Mouse (Mus musculus): ENCODE data around the gene Pole4. TPM values are rescaled to one million over a fixed set of nuclear protein-coding genes. Genes with fewer than 3 reads are reported as not detected.
"Not testable (repeated sequence)": the region's sequence is repeated elsewhere in the genome, so short reads cannot be mapped to it uniquely, and the experiment has no call there.

Gene Pole4
- total RNA-seq, 2 experiments from 2014 or later: 69.8 to 70.3 TPM

DNA sequence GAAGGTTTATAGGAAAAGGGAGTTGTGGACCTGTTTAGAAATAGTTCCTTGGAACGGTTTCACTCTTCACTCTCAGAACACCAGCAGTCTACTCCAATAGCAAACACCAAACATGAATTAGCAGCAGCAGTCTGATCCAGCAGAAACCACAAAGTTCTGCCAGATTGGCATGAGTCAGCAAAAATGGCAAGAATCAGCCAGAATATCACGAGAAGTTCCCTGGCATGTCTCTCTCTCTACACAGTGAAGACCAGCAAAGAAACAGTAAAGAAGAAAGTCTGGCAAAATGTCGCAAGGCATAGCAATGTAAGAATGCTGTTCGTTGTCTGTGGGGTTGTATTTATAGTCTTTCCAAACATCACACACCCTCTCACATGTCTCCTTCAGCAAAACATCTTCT lies 11.0 kb upstream of the Pole4 start:
- no peak for DNase-seq
- intact Hi-C loops (cut with DNase I): no loop called here

GRCm38 (mm10) chr6:82715653-82716052 lies 10.5 kb upstream of the Pole4 start:
- intact Hi-C loops (cut with DNase I): no loop called here
- no peak for DNase-seq

DNA sequence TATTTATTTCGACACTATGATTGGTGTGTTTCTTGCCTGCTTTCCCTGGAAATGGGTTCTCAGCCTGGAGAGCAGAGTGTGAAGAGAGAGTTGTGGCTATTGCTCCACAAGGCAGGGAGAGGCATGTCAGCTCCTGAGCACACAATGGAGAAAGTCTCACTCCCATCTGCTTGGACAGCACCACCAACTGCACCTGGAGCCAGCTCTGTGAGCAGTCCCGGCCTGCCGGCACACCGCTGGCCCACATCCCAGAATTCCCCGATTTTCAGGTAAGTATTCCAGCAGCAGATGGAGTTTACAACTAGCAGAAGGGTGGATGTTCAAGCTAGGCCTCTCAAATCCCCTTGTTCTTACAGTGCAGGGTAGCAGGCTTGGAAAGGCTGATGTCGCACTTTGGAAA lies 10.1 kb upstream of the Pole4 start:
- intact Hi-C loops (cut with DNase I): no loop called here
- peak; percentile 29 for DNase-seq

- no peak for DNase-seq
- intact Hi-C loops (cut with DNase I): no loop called here
Observed at GRCm38 (mm10) chr6:82714841-82715240, 9.7 kb upstream of the Pole4 start.

DNA sequence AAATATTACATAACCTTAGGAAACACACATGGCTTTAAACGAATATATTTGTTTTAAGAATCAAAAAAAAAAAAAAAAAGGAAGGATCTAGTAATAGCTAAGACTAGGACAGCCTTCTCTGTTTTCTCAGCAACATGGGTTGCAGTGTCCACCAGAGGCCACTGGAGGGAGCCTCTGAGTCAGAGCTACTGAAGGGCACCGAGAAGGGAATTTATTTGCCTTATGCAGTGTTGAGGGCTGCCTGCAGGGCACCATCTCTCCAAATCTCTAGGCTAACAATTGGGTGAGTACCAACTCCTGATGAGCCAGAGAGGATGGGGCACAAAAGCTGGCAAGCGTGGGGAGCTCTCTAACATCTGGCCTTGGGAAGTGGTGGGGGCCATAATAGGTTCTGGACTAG lies 9.1 kb upstream of the Pole4 start:
- peak; percentile 84 for DNase-seq
- intact Hi-C loops (cut with DNase I): no loop called here

DNA sequence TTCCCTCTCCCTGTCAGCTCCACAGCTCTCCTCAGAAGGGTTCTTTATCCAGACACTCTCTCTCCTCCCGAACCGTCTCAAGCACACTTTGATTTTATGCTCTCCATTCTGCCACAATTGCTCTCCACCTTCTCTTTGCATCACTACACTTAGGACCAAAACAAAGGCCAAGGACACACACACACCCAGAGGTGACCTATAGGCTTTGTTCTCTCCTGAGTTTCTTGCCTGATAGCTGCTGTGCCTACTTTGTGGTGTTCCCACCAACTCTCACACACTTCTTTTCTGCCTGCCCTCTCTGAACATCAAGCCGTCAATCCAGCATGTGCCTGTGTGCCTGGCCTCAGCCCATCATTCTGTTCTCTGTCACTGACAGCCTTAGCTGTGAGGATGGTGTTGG lies 2.6 kb upstream of the Pole4 start:
- DNase-seq: no peak
- intact Hi-C loops (cut with DNase I): loop anchor here (10.0 kb wide), 1 partner anchor 583 kb away; no protein-coding TSS in a partner anchor

GRCm38 (mm10) chr6:82707241-82707640 lies 2.1 kb upstream of the Pole4 start:
- intact Hi-C loops (cut with DNase I): loop anchor here (10.0 kb wide), 1 partner anchor 582 kb away; no protein-coding TSS in a partner anchor
- peak; percentile 26 for DNase-seq

DNA sequence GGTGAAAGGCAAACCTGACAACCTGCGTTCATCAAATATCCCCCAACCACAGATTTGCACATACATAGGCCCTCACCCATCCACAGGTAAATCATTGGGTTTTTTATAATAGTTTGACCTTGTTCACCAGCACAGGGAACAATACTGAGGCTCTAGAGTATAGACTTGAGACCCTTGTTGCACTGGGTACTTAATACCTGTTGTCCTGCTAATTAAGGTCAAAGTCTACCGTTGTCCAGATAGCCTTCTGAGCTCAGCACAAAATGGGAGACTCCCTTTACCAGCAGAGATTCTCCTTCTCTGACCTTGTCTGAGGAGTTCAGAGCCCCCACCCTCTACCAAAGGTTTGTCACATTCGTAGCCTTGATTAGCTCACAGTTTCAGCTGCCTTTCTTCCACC lies 1.5 kb downstream of the Pole4 start:
- no peak for DNase-seq
- intact Hi-C loops (cut with DNase I): loop anchor here (10.0 kb wide), 1 partner anchor 579 kb away; no protein-coding TSS in a partner anchor

DNA sequence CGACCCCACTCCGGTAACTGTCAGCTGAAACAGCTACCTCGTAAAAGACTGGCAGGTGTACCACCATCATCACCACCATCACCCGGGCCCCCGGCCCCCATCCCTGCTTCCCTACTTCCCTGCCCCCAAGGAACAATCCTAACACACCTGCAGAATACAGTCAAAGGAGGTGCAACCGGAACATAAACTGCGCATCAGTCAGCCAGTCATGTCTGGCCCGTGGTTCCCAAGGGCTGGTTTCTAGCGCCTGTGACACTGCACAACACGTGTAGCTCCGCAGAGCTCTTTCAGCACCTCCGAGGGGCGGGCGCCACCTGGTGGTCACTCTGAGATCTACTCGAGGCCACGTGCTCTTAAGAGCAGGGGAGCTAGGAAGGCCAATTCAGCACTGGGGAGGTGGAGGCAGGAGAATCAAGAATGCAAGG lies 2.6 kb downstream of the Pole4 start:
- intact Hi-C loops (cut with DNase I): loop anchor here (10.0 kb wide), 1 partner anchor 578 kb away; no protein-coding TSS in a partner anchor
- peak; percentile 94 for DNase-seq

DNA sequence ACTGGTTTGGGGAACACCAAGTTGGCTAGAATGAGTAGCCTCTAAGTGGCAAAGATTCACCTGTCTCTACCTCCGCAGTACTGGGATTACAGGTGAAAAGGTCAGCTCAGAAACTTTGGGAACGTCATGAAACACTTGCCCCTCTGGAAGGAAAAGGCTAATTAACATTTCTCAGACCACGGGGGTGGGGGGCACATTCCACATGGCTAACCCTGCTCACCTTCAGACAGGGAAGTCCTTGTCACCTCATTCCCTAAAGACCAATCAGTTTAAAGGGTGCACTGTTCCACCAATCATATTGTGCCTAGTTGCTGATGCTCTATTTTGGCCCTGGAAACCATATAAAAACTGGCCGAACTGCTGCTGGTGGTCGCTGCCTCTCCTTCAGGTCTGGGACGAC lies 3.9 kb downstream of the Pole4 start:
- intact Hi-C loops (cut with DNase I): loop anchor here (10.0 kb wide), 1 partner anchor 576 kb away; no protein-coding TSS in a partner anchor
- no peak for DNase-seq

GRCm38 (mm10) chr6:82699831-82700230 lies 5.3 kb downstream of the Pole4 start:
- intact Hi-C loops (cut with DNase I): loop anchor here (10.0 kb wide), 2 partner anchors 575 to 725 kb away; no protein-coding TSS in a partner anchor
- DNase-seq: no peak

GRCm38 (mm10) chr6:82696736-82697135 lies 8.4 kb downstream of the Pole4 start:
- no peak for DNase-seq
- intact Hi-C loops (cut with DNase I): loop anchor here (10.0 kb wide), 1 partner anchor 722 kb away; no protein-coding TSS in a partner anchor

- intact Hi-C loops (cut with DNase I): loop anchor here (10.0 kb wide), 1 partner anchor 720 kb away; no protein-coding TSS in a partner anchor
- no peak for DNase-seq
Observed at GRCm38 (mm10) chr6:82694668-82695067, 10.5 kb downstream of the Pole4 start.

- intact Hi-C loops (cut with DNase I): no loop called here
Observed at GRCm38 (mm10) chr6:82689474-82689873, 15.7 kb downstream of the Pole4 start.

GRCm38 (mm10) chr6:82688586-82688985 lies 16.6 kb downstream of the Pole4 start:
- DNase-seq; intact Hi-C loops (cut with DNase I): not testable (repeated sequence)

More at GRCm38 (mm10) chr6:82689474-82689873, 15.7 kb downstream of the Pole4 start:
- DNase-seq: no peak

GRCm38 (mm10) chr6:82684136-82684535 lies 21.0 kb downstream of the Pole4 start:
- intact Hi-C loops (cut with DNase I): no loop called here

DNA sequence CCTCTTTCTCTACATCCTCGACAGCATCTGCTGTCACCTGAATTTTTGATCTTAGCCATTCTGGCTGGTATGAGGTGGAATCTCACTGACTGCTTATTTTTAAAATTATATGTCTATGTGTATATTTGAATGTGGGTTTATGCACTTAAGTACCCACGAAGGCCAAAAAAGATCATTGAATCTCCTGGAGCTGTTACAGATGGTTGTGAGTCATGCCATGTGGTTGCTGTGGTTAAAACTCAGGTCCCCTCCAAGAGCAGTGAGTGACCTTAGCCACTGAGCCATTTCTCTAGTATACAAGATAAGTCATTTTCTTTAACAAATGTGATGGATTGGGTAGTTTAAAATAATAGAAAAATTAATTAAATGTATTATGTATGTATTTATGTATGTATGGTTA lies 25.9 kb downstream of the Pole4 start:
- DNase-seq; intact Hi-C loops (cut with DNase I): not testable (repeated sequence)

More at GRCm38 (mm10) chr6:82684136-82684535, 21.0 kb downstream of the Pole4 start:
- DNase-seq: no peak

DNA sequence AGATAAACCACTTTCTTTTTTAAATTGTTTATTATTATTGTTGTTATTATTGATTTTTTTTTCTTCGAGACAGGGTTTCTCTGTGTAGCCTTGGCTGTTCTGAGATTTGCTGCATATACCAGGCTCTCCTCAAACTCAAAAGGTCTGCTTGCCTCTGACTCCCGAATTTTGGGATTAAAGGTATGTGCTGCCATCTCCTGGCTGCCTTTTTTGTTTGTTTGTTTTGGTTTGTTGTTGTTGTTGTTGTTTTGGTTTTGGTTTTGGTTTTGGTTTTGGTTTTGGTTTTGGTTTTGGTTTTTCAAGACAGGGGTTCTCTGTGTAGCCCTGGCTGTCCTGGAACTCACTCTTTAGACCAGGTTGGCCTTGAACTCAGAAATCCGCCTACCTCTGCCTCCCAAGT lies 27.5 kb downstream of the Pole4 start:
- DNase-seq; intact Hi-C loops (cut with DNase I): not testable (repeated sequence)

DNA sequence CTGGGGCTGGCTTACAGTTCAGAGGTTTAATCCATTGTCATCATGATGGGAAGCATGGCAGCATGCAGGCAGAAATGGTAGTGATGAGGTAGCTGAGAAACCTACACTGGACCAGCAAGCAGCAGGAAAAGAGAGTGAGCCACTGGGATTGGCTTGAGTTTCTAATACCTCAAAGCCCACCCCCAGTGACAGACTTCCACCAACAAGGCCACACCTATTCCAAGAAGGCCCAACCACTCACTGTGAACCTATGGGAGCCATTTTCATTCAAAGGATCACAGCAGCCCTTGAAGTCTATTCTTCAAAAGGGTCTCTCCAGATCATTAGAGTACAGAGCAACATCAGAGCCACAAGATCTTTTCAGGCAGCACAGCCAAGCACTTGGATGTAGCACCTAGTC lies 38.7 kb downstream of the Pole4 start:
- no peak for DNase-seq
- intact Hi-C loops (cut with DNase I): no loop called here

DNA sequence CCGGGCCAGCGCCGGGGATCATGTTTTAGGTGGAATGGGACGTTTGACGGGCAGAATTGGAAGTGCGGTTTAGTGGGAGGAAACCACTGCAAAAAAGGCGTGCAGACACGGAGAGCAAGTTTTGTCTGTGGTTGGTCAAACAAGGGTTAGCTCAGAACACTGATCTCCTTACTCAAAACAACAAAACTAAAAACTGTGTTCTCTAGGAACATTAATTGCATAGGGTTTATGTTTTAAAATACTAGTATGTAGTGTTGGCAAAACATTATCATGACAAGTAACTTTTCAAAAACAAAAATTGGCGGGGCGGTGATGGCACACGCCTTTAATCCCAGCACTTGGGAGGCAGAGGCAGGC lies 52.0 kb downstream of the Pole4 start:
- no peak for DNase-seq
- intact Hi-C loops (cut with DNase I): no loop called here

- intact Hi-C loops (cut with DNase I): no loop called here
- peak; percentile 95 for DNase-seq
Observed at GRCm38 (mm10) chr6:82652521-82653168, 52.5 kb downstream of the Pole4 start.

DNA sequence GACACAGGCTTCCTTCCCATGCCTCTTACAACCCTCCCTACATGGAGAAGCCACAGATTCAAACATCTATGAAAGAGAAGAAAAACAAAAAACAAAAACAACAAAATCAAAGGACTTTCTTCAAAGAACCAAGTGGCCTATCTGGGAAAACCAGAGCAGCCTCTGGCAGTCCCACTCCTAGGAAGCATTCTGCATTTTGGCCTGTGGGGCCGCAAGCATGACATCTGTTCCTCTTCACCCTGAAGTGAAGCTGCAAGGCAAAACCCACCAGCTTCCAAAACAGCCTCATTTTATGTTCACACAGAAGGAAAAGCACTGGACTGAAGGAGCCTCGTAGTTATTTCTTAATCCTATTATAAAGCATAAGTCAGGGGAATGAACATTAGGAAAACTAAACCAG lies 56.1 kb downstream of the Pole4 start:
- intact Hi-C loops (cut with DNase I): no loop called here
- no peak for DNase-seq

Data from left cerebral cortex, postnatal 4 days (tissue).